Mouse (Mus musculus): ENCODE results near the gene Fut7. TPM values are rescaled to one million over a fixed set of nuclear protein-coding genes. Genes with fewer than 3 reads are reported as not detected.

The Fut7 gene
- polyA plus RNA-seq, 1 experiment from 2014 or later, result 1.2 TPM

DNA sequence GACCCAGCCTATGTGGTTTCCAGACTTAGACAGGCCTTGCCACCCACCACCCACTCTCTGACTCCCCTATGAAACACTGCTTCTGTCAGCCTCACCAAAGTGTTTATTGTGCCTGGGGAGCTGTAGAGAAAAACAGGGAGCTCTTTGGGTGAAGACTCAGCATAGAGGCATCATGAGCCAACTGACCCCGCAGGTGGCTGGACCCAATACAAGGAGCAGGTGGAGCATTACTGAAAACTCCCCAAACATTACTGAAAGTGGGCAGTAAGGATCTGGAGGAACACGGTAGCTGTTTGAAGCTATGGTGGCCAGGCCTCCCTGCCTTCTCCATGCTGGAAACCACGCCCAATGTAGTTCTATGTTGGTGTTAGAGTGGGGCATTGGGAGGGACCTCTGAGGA lies 40.6 kb downstream of the Fut7 start:
- no peaks in the 10 kb centered on the region for H3K27me3 ChIP-seq (ENCODE audit: control insufficient read depth, insufficient read depth, low read depth, low read length)
- no peak overlapping the region for H3K4me2 ChIP-seq (ENCODE audit: low read depth, low read length)
- H3K4me3 ChIP-seq (ENCODE audit: low read depth, low read length), result no peak overlapping the region
- no peak for ATAC-seq (ENCODE audit: low read depth)
- H3K36me3 ChIP-seq (ENCODE audit: control insufficient read depth, insufficient read depth), result no peaks in the 10 kb centered on the region
- H3K9me3 ChIP-seq (replicated peaks; ENCODE audit: control insufficient read depth, low read length), result no peaks in the 10 kb centered on the region
- H3K27ac ChIP-seq (ENCODE audit: low read length), result no peak overlapping the region
- H3K4me1 ChIP-seq (ENCODE audit: control insufficient read depth, low read depth, low read length), result peaks cover 24% of the 10 kb centered on the region
- no peak overlapping the region for H3K9ac ChIP-seq (ENCODE audit: low read depth, low read length)
- WGBS (ENCODE audit: insufficient replicate concordance), result 67% methylated on average over 3 of the region's 3 CpGs

DNA sequence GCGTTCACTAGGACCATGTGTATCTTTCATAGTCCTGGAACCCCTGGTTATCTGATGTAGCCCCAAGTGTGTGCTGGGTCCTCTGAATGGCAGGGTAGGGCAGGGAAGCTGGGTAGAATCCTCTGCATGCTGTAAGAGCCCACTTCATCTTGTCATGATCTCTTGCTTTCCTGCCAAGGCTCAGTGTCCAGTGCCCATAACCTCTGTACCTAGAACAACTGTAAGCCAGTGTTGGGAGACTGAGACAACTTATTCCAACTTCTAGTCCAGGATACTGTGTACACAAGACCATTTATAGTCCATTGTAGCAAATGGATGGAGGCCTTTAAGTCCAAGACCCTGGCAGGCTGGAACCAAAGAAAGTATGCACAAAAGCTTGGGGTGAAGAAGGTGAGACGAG lies 42.2 kb downstream of the Fut7 start:
- H3K9ac ChIP-seq (ENCODE audit: low read depth, low read length), result no peak overlapping the region
- H3K4me2 ChIP-seq (ENCODE audit: low read depth, low read length), result no peak overlapping the region
- WGBS (ENCODE audit: insufficient replicate concordance), result 28% methylated on average over 2 of the region's 2 CpGs
- no peak overlapping the region for H3K4me3 ChIP-seq (ENCODE audit: low read depth, low read length)
- no peaks in the 10 kb centered on the region for H3K9me3 ChIP-seq (replicated peaks; ENCODE audit: control insufficient read depth, low read length)
- peak overlapping the region; percentile 26; the same call in 1 of the 2 replicates for H3K27ac ChIP-seq (ENCODE audit: low read length)
- H3K4me1 ChIP-seq (ENCODE audit: control insufficient read depth, low read depth, low read length), result peaks cover 9% of the 10 kb centered on the region
- H3K36me3 ChIP-seq (ENCODE audit: control insufficient read depth, insufficient read depth), result no peaks in the 10 kb centered on the region
- ATAC-seq (ENCODE audit: low read depth), result no peak
- no peaks in the 10 kb centered on the region for H3K27me3 ChIP-seq (ENCODE audit: control insufficient read depth, insufficient read depth, low read depth, low read length)

DNA sequence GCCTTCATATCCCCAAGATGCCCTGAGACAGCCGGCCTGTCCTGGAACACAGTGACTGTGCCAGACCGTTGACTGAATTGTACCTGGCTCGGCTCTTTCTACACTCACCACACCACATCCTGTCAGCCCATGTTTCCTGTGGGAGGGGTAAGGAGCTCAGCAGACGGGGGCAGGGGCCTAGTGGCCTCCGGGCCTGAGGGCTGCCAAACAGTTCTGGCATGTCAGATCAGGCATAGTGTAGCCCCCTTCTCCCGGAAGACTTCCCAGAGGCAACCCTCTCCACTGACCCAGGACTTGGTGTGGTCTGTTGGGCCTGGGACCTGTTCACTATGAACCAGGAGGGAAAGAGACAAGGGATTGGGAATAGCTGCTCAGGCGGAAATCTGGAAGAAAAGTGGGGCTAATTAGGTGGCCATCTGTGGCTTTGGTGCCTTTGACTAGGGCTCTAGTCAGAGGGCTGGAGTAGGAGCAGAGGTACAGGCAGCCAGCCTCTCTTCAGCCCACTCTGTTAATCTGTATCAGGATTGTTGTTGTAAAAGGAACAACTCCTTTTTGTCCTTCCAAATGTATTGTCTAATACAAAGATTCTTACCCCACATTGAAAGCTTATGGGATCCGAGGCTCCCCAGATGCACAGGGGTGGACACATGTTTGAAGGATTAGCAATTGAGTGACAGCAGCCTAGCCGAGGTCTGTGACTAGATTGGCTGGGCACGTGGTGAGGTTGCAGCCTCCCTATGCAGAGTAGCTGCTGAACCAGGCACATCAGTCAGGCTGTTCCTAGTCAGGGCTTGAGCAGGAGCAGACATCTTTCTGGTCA lies 43.0 kb downstream of the Fut7 start:
- 17% methylated on average over 10 of the region's 10 CpGs for WGBS (ENCODE audit: insufficient replicate concordance)
- Histone ChIP-seq H3K4me2 (ENCODE audit: low read depth, low read length) (no peak overlapping the region), H3K9me3 (replicated peaks; ENCODE audit: control insufficient read depth, low read length) (no peaks in the 10 kb centered on the region), H3K27ac (ENCODE audit: low read length) (peak overlapping the region; percentile 26; the same call in 1 of the 2 replicates), H3K36me3 (ENCODE audit: control insufficient read depth, insufficient read depth) (no peaks in the 10 kb centered on the region), H3K9ac (ENCODE audit: low read depth, low read length) (no peak overlapping the region), H3K4me3 (ENCODE audit: low read depth, low read length) (no peak overlapping the region), H3K4me1 (ENCODE audit: control insufficient read depth, low read depth, low read length) (peaks cover 6% of the 10 kb centered on the region), H3K27me3 (ENCODE audit: control insufficient read depth, insufficient read depth, low read depth, low read length) (no peaks in the 10 kb centered on the region)
- no peak for ATAC-seq (ENCODE audit: low read depth)

DNA sequence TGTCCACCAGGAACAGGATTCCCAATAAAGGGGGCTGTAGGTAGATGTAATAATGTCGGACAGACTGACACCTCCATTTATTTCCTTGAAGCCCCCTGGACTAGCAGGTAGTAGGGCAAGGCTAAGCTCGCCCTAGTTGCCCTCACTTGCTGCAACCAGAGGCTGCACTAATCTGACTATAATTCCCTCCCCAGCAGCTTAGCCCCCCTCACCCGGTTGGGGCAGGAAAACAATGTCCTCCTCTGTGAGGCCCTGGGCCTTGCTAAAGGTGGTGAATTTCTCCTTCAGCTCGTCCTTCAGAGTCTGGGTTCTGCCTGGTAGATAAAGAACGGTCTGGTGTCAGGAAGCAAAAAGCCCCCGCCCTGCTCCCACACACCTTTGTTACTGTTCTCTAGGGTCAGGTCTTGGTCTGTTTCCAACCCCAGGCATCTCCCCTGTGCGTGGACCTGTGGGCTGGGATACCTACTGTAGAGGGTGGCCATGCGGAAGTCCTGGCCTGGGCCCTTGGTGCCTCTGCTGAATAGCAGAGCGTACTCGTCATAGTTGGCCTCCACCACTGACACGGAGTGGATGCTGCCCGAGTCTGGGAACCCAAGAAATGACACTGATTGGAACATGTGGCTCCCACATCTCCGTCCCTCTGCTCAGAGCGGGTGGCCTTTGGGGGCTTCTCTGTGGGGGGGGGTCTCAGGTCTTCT lies 44.7 kb downstream of the Fut7 start:
- Histone ChIP-seq H3K4me2 (ENCODE audit: low read depth, low read length) (no peak overlapping the region), H3K36me3 (ENCODE audit: control insufficient read depth, insufficient read depth) (no peaks in the 10 kb centered on the region), H3K4me1 (ENCODE audit: control insufficient read depth, low read depth, low read length) (no peaks in the 10 kb centered on the region), H3K27me3 (ENCODE audit: control insufficient read depth, insufficient read depth, low read depth, low read length) (no peaks in the 10 kb centered on the region), H3K4me3 (ENCODE audit: low read depth, low read length) (no peak overlapping the region), H3K27ac (ENCODE audit: low read length) (no peak overlapping the region), H3K9me3 (replicated peaks; ENCODE audit: control insufficient read depth, low read length) (no peaks in the 10 kb centered on the region), H3K9ac (ENCODE audit: low read depth, low read length) (no peak overlapping the region)
- WGBS (ENCODE audit: insufficient replicate concordance), result 56% methylated on average over 14 of the region's 14 CpGs
- no peak for ATAC-seq (ENCODE audit: low read depth)

DNA sequence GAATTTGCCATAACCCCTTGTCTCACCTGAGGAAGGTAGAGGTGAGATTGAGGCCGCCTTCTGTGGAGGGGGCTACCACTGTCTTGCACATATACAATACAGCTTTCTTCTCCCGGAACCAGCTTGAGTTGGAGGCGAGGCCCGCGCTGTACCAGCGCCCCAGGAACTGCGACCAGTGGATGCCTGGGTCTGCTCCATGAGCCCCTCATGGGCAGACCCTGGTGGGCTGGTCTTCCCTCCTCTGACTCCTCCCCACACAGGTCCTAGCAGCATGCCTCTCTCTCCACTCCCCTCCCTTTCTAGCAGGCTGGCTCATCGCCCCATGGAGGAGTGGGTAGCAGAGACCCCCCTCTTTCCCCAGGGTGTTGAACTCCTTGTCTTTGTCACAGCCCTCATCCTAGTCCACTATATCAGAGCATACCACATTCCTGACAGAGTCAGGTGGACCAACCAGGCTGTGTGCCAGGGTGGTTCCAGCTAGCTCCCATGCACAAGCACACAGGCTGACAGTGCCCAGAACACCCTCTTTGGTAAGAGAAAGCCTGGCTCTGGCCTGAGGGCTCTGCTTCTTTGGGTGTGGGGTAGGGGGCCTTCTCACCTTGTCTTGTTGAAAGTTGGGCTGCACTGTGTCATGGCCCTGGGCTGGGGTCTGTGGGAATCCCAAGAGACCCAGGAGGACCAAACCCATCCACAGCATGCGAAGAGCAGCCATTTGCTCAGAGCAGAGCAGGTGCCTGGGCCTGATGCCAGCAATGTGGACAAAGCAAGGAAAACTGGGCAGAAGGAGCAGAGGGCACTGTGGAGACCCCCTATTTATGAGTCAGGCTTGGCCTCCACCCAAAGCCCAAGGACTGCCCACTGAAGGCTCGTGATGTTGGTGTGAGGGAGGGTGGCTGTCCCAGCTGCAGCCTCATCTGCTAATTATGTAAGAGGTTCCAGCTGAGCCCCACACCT lies 46.2 kb downstream of the Fut7 start:
- H3K27me3 ChIP-seq (ENCODE audit: control insufficient read depth, insufficient read depth, low read depth, low read length), result no peaks in the 10 kb centered on the region
- ATAC-seq (ENCODE audit: low read depth), result no peak
- H3K4me3 ChIP-seq (ENCODE audit: low read depth, low read length), result no peak overlapping the region
- no peaks in the 10 kb centered on the region for H3K9me3 ChIP-seq (replicated peaks; ENCODE audit: control insufficient read depth, low read length)
- H3K4me1 ChIP-seq (ENCODE audit: control insufficient read depth, low read depth, low read length), result no peaks in the 10 kb centered on the region
- H3K27ac ChIP-seq (ENCODE audit: low read length), result no peak overlapping the region
- no peaks in the 10 kb centered on the region for H3K36me3 ChIP-seq (ENCODE audit: control insufficient read depth, insufficient read depth)
- H3K9ac ChIP-seq (ENCODE audit: low read depth, low read length), result no peak overlapping the region
- H3K4me2 ChIP-seq (ENCODE audit: low read depth, low read length), result no peak overlapping the region
- WGBS (ENCODE audit: insufficient replicate concordance), result 66% methylated on average over 10 of the region's 10 CpGs

DNA sequence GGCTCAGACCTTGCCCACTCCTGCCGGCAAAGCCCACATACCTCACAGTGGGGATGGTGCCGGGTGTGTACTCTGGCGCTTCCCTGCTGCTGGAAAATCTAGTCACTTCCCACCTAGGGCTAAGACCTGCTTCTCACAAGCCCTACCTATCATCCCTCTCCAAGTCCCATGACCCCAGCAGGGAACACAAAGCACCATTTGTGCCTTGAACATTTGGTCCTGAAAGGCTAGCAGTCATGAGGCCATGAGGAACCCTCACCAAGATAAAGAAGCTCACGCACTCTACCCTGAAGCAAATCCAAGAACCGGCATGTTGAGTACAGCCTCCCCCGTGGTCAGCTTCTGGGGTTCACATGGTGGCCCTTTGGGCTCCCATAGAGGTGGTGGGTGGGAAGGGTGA lies 46.9 kb downstream of the Fut7 start, which contains the start of gene Ptgds:
Ptgds (minus strand) TSS at position 78 of the 400 bp plus-strand sequence.
- Histone ChIP-seq H3K4me2 (ENCODE audit: low read depth, low read length) (no peak within 1 kb of the TSS), H3K4me3 (ENCODE audit: low read depth, low read length) (no peak within 1 kb of the TSS), H3K36me3 (ENCODE audit: control insufficient read depth, insufficient read depth) (no peaks in the 10 kb centered on the region), H3K4me1 (ENCODE audit: control insufficient read depth, low read depth, low read length) (no peaks in the 10 kb centered on the region), H3K27ac (ENCODE audit: low read length) (no peak within 1 kb of the TSS), H3K9me3 (replicated peaks; ENCODE audit: control insufficient read depth, low read length) (no peaks in the 10 kb centered on the region), H3K27me3 (ENCODE audit: control insufficient read depth, insufficient read depth, low read depth, low read length) (no peaks in the 10 kb centered on the region), H3K9ac (ENCODE audit: low read depth, low read length) (no peak within 1 kb of the TSS)
- ATAC-seq (ENCODE audit: low read depth), result no peak
- 54% methylated on average over 6 of the region's 6 CpGs for WGBS (ENCODE audit: insufficient replicate concordance)

DNA sequence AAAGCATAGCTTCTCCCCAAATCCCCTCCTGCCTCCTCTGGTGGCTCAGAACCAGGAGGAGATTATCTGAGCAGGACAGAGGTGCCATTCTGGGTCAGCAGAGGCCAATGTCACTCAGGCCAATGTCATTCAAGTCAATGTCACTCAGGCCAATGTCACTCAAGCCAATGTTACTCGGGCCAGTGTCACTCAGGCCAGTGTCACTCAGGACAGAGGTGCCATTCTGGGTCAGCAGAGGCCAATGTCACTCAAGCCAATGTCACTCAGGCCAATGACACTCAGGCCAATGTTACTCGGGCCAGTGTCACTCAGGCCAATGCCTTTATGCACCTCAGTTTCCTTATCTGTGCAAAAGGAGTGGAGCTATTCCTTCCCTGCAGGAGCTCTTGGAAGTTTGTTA lies 49.5 kb downstream of the Fut7 start:
- 56% methylated on average over 2 of the region's 2 CpGs for WGBS (ENCODE audit: insufficient replicate concordance)
- no peaks in the 10 kb centered on the region for H3K4me1 ChIP-seq (ENCODE audit: control insufficient read depth, low read depth, low read length)
- H3K27ac ChIP-seq (ENCODE audit: low read length), result no peak overlapping the region
- no peak overlapping the region for H3K4me2 ChIP-seq (ENCODE audit: low read depth, low read length)
- ATAC-seq (ENCODE audit: low read depth), result no peak
- no peak overlapping the region for H3K4me3 ChIP-seq (ENCODE audit: low read depth, low read length)
- H3K27me3 ChIP-seq (ENCODE audit: control insufficient read depth, insufficient read depth, low read depth, low read length), result no peaks in the 10 kb centered on the region
- H3K9ac ChIP-seq (ENCODE audit: low read depth, low read length), result no peak overlapping the region
- no peaks in the 10 kb centered on the region for H3K9me3 ChIP-seq (replicated peaks; ENCODE audit: control insufficient read depth, low read length)
- H3K36me3 ChIP-seq (ENCODE audit: control insufficient read depth, insufficient read depth), result no peaks in the 10 kb centered on the region
